Mouse (Mus musculus) brain, adult 2 months (tissue): Measurements from ENCODE around the gene Leap2.

ENCODE experiments used
- DNase-seq: peaks from one replicate; pipeline ENCODE4 v3.0.0; 2011; ENCODE audit warnings: low read depth, low spot score

Leap2 gene

GRCm38 (mm10) chr11:53423036-53423435 is at the start of gene Leap2:
Gene Leap2, minus strand, starts transcription at chr11:53423170.
- DNase-seq: no peak

- peak; percentile 55 for DNase-seq
These were observed 49.7 kb upstream of the Leap2 start for GRCm38 (mm10) chr11:53472709-53473108.

- peak; percentile 98 for DNase-seq
These were observed 47.2 kb upstream of the Leap2 start, which contains the start of gene Gm9837 for GRCm38 (mm10) chr11:53469968-53470695. Gene Gm9837, minus strand, starts transcription at chr11:53470479.

- DNase-seq: peak; percentile 79
These were observed 46.5 kb upstream of the Leap2 start for GRCm38 (mm10) chr11:53469294-53469967.

- DNase-seq: peak; percentile 96
These were observed 43.4 kb upstream of the Leap2 start for GRCm38 (mm10) chr11:53466231-53466971.

GRCm38 (mm10) chr11:53463551-53464424 is 40.8 kb upstream of the Leap2 start:
- peak; percentile 75 for DNase-seq

GRCm38 (mm10) chr11:53461727-53462126 is 38.8 kb upstream of the Leap2 start:
- no peak for DNase-seq

- DNase-seq: no peak
These were observed 37.2 kb upstream of the Leap2 start for GRCm38 (mm10) chr11:53460192-53460591.

- no peak for DNase-seq
These were observed 36.0 kb upstream of the Leap2 start for GRCm38 (mm10) chr11:53458996-53459395.

- DNase-seq: no peak
These were observed 34.5 kb upstream of the Leap2 start for GRCm38 (mm10) chr11:53457372-53457954.

GRCm38 (mm10) chr11:53456474-53457371 is 33.8 kb upstream of the Leap2 start, which contains the start of the genes Gm10447 and Shroom1:
Gene Gm10447, minus strand, starts transcription at chr11:53457110.
Gene Shroom1, plus strand, starts transcription at chr11:53457205.
- DNase-seq: peak; percentile 78

- no peak for DNase-seq
These were observed 30.1 kb upstream of the Leap2 start for GRCm38 (mm10) chr11:53453031-53453430.

- DNase-seq: peak; percentile 76
These were observed 29.4 kb upstream of the Leap2 start for GRCm38 (mm10) chr11:53452396-53452795.

GRCm38 (mm10) chr11:53451361-53451760 is 28.4 kb upstream of the Leap2 start:
- no peak for DNase-seq

- DNase-seq: no peak
These were observed 27.2 kb upstream of the Leap2 start for GRCm38 (mm10) chr11:53450070-53450705.

- peak; percentile 90 for DNase-seq
These were observed 25.6 kb upstream of the Leap2 start for GRCm38 (mm10) chr11:53448529-53448928.

GRCm38 (mm10) chr11:53447996-53448395 is 25.0 kb upstream of the Leap2 start:
- no peak for DNase-seq

GRCm38 (mm10) chr11:53446183-53446582 is 23.2 kb upstream of the Leap2 start:
- DNase-seq: no peak

GRCm38 (mm10) chr11:53445562-53445961 is 22.6 kb upstream of the Leap2 start:
- no peak for DNase-seq
